Mouse (Mus musculus) hindbrain, embryonic 13.5 days (tissue): ENCODE data around the gene Elobl. TPM values are rescaled to one million over a fixed set of nuclear protein-coding genes. Genes with fewer than 3 reads are reported as not detected.

Source experiments
- ATAC-seq: fragments of 200-750 bp; cut with Nextera tagmentation; 2 replicates; pipeline ENCODE4 v1.8.0; 2017; ENCODE audit warnings: moderate TSS enrichment; ENCODE audit not compliant: low FRiP score
- H3K27ac ChIP-seq: fragments of 300-500 bp; sonication (generic); 2 replicates; pipeline ENCODE4 v1.5.1; 2015; ENCODE audit warnings: inconsistent platforms, mild to moderate bottlenecking, moderate library complexity
- H3K27me3 ChIP-seq: fragments of 300-500 bp; sonication (generic); 2 replicates; pipeline ENCODE4 v1.6.1; 2015; ENCODE audit warnings: mild to moderate bottlenecking, inconsistent platforms
- H3K36me3 ChIP-seq: fragments of 300-500 bp; sonication (generic); 2 replicates; pipeline ENCODE4 v1.6.1; 2015; ENCODE audit warnings: mild to moderate bottlenecking, inconsistent platforms
- H3K4me1 ChIP-seq: fragments of 300-500 bp; sonication (generic); replicated peaks from 2 replicates; pipeline ENCODE4 v1.6.1; 2015; ENCODE audit warnings: inconsistent platforms
- H3K4me2 ChIP-seq: fragments of 300-500 bp; sonication (generic); 2 replicates; pipeline ENCODE4 v1.6.1; 2015; ENCODE audit warnings: inconsistent platforms, mild to moderate bottlenecking, moderate library complexity
- H3K4me3 ChIP-seq: fragments of 300-500 bp; sonication (generic); 2 replicates; pipeline ENCODE4 v1.5.1; 2015; ENCODE audit warnings: mild to moderate bottlenecking, inconsistent platforms
- H3K9ac ChIP-seq: fragments of 300-500 bp; sonication (generic); 2 replicates; pipeline ENCODE4 v1.6.1; 2015; ENCODE audit warnings: mild to moderate bottlenecking, inconsistent platforms
- H3K9me3 ChIP-seq: fragments of 300-500 bp; sonication (generic); 2 replicates; pipeline ENCODE4 v1.6.1; 2016; ENCODE audit warnings: inconsistent platforms
- WGBS: fragments of 180-500 bp; shearing (Covaris S2); methylation state at CpG from one replicate; pipeline ENCODE4 v1.1.7; 2015; 5-methylcytosine and 5-hydroxymethylcytosine counted together
- polyA plus RNA-seq: library from polyadenylated mRNA; unstranded; fragments of >200 nt; fragmentation: Nextera tagmentation; extraction: Ambion mirVana; gene quantifications from 2 replicates; pipeline ENCODE4 v1.2.1, GENCODE M21; 2015

The Elobl gene
- polyA plus RNA-seq, 1 experiment from 2014 or later = not detected

GRCm38 (mm10) chr11:88981337-88981736 lies 14.6 kb upstream of the Elobl start:
- no peak overlapping the region for H3K9ac ChIP-seq
- no peak for ATAC-seq
- no peaks in the 10 kb centered on the region for H3K27me3 ChIP-seq
- no peak overlapping the region for H3K4me2 ChIP-seq
- 91% methylated on average over 8 of the region's 8 CpGs for WGBS
- H3K9me3 ChIP-seq = no peaks in the 10 kb centered on the region
- H3K4me1 ChIP-seq = peaks cover 5% of the 10 kb centered on the region; the same call in 1 of the 2 replicates
- H3K27ac ChIP-seq = no peak overlapping the region
- peaks cover 50% of the 10 kb centered on the region for H3K36me3 ChIP-seq
- no peak overlapping the region for H3K4me3 ChIP-seq

DNA sequence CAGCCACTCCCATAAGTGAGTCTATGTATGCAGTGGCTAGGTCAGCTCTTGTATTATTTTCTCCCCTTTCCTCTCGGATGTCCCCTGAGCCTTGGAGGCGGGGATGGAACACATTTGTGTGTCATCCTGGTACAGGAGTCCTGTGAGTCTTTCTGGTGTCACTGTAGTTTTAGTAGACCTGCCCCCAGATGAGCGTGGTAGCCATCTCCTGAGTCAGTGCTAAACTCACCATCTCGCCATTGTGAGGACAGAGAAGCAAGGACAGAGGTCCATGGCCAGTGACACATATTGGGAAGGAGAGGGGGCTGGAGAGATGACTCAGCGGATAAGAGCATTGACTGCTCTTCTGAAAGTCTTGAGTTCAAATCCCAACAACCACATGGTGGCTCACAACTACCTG lies 10.5 kb upstream of the Elobl start:
- H3K27ac ChIP-seq = no peak overlapping the region
- ATAC-seq = no peak
- no peaks in the 10 kb centered on the region for H3K9me3 ChIP-seq
- H3K4me2 ChIP-seq = no peak overlapping the region
- no peaks in the 10 kb centered on the region for H3K27me3 ChIP-seq
- peaks cover 12% of the 10 kb centered on the region for H3K36me3 ChIP-seq
- H3K4me1 ChIP-seq = peaks cover 15% of the 10 kb centered on the region
- no peak overlapping the region for H3K9ac ChIP-seq
- no peak overlapping the region for H3K4me3 ChIP-seq
- WGBS = 93% methylated on average over 5 of the region's 5 CpGs

GRCm38 (mm10) chr11:88976320-88976719 lies 9.6 kb upstream of the Elobl start:
- ATAC-seq = no peak
- Histone ChIP-seq H3K27ac (no peak overlapping the region), H3K9ac (no peak overlapping the region), H3K4me2 (no peak overlapping the region), H3K36me3 (peaks cover 3% of the 10 kb centered on the region; the same call in 1 of the 2 replicates), H3K9me3 (no peaks in the 10 kb centered on the region), H3K4me3 (no peak overlapping the region), H3K4me1 (peaks cover 15% of the 10 kb centered on the region), H3K27me3 (no peaks in the 10 kb centered on the region)
- WGBS = 92% methylated on average over 2 of the region's 2 CpGs

DNA sequence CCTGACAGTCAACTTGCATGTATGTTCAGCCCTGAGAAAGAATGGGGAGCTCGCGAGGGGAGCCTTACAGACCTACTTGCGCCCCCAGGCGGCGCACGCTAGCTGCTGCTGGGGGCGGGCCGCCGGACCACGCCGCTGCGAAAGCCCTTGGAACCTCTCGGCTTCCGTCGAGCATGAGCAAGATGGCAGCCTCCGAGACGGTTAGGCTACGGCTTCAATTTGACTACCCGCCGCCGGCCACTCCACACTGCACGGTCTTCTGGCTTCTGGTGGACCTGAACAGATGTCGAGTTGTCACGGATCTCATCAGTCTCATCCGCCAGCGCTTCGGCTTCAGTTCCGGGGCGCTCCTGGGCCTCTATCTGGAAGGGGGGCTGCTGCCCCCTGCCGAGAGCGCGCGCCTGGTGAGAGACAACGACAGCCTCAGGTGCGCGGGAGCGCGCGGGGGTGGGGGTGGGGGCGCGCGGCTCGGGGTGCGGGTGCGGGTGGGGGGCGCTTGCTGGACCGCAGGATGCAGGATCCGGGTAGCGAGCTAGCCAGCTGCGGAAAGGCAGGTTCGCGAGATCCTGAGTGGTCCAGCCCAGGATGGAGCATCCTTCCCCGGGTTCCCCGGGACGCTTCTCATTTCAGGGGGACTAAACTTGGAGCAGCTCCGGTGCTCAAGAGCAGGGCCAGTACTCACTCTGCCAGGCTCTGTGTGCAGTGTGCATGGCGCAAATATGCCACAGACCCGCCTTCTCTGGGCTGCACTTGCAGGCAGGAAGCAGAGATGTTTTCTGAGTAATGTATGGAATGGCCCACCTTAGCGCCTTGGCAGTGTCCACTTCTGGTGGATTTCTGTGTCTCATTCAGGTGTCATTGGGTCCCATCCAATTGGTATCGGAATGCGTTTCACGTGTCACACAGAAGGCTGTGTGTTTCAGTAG lies 7.3 kb upstream of the Elobl start:
- Histone ChIP-seq H3K9ac (peak overlapping the region; percentile 80), H3K27ac (peak overlapping the region; percentile 93), H3K9me3 (no peaks in the 10 kb centered on the region), H3K4me1 (peaks cover 15% of the 10 kb centered on the region), H3K4me2 (peak overlapping the region; percentile 67), H3K27me3 (peaks cover 3% of the 10 kb centered on the region; the same call in 1 of the 2 replicates), H3K36me3 (no peaks in the 10 kb centered on the region), H3K4me3 (peak overlapping the region; percentile 62)
- 1% methylated on average over 58 of the region's 62 CpGs for WGBS
- peak; percentile 90 for ATAC-seq

- no peak within 1 kb of the TSS for H3K4me3 ChIP-seq
- no peak within 1 kb of the TSS for H3K27ac ChIP-seq
- WGBS = 38% methylated on average over 2 of the region's 2 CpGs
- peaks cover 10% of the 10 kb centered on the region for H3K4me1 ChIP-seq
- H3K27me3 ChIP-seq = peaks cover 3% of the 10 kb centered on the region; the same call in 1 of the 2 replicates
- no peak for ATAC-seq
- no peak within 1 kb of the TSS for H3K4me2 ChIP-seq
- H3K9me3 ChIP-seq = no peaks in the 10 kb centered on the region
- no peak within 1 kb of the TSS for H3K9ac ChIP-seq
- H3K36me3 ChIP-seq = no peaks in the 10 kb centered on the region
These were observed 3.5 kb upstream of the Elobl start, which contains the start of gene Coil for GRCm38 (mm10) chr11:88970202-88970732. Gene Coil (plus strand): TSS chr11:88970252.

GRCm38 (mm10) chr11:88958851-88959250 lies 7.9 kb downstream of the Elobl start:
- no peaks in the 10 kb centered on the region for H3K36me3 ChIP-seq
- no peak overlapping the region for H3K4me2 ChIP-seq
- H3K4me3 ChIP-seq = no peak overlapping the region
- H3K27me3 ChIP-seq = no peaks in the 10 kb centered on the region
- H3K4me1 ChIP-seq = peaks cover 11% of the 10 kb centered on the region
- 82% methylated on average over 3 of the region's 3 CpGs for WGBS
- H3K9me3 ChIP-seq = no peaks in the 10 kb centered on the region
- ATAC-seq = no peak
- no peak overlapping the region for H3K9ac ChIP-seq
- no peak overlapping the region for H3K27ac ChIP-seq

DNA sequence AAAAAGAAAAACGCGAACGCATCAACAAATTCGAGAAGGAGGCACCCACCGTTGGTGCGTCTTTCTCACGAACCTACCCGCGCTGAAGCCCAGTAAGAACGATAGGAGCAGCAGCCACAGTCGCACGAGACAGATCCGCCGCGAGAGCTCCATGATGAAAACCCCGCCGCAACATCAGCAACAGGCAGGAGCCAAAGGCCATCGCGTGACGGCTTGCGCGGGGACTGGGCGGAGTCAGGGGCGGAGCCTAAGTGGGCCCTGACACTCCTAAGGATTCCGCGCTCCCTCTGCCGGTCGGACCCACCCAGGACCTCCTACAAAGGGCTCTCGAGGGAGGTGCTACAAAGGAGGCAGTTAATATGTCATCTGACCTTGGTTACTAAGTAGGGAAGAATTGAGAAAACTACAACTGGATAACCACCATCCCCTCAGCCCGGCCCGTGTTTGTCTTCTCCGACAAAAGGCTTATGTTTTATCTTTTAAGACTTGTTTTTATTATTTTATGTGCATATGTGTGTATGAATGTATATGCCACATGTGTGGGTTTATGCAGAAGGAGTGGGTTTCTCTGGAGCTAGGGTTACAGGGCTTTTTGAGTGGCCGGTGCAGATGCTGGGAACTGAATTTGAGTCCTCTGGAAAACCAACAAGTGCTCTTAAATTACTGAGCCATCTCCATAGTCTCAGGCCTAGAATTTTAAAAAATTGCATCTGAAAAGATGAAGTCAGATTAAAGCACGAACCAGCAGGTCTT lies 11.3 kb downstream of the Elobl start, which contains the start of gene Scpep1:
Scpep1 (minus strand) TSS at position 249 of the 753 bp plus-strand sequence.
- no peaks in the 10 kb centered on the region for H3K27me3 ChIP-seq
- peak within 1 kb of the TSS; percentile 61 for H3K4me2 ChIP-seq
- peaks cover 11% of the 10 kb centered on the region for H3K4me1 ChIP-seq
- peak within 1 kb of the TSS; percentile 68 for H3K9ac ChIP-seq
- 5% methylated on average over 34 of the region's 34 CpGs for WGBS
- peak; percentile 95 for ATAC-seq
- H3K36me3 ChIP-seq = 0 out of 2 replicates have a peak, but pooled peaks cover 2% of the 10 kb centered on the region
- H3K27ac ChIP-seq = peak within 1 kb of the TSS; percentile 58; the same call in 1 of the 2 replicates
- H3K4me3 ChIP-seq = peak within 1 kb of the TSS; percentile 52
- H3K9me3 ChIP-seq = no peaks in the 10 kb centered on the region

DNA sequence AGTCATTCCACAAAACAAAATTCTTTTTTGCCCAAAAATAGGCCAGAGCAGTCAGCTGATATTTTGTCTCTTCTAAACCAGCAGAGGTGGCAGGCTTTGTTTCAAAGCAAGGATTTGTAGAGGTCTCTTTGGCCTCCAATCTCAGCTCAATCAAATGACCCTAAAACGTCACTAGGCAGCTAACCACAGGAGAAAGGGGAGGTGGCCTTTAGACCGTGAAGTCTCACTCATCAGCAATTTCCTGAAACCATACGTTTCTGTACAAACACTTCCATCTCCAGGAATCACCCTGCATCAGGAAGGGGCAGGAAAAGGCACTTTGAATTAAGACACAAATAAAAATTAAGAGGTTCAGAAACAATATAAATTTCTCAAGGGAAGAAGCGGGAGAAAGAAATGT lies 11.9 kb downstream of the Elobl start:
- 0 out of 2 replicates have a peak, but pooled peaks have one; percentile 57 for ATAC-seq

DNA sequence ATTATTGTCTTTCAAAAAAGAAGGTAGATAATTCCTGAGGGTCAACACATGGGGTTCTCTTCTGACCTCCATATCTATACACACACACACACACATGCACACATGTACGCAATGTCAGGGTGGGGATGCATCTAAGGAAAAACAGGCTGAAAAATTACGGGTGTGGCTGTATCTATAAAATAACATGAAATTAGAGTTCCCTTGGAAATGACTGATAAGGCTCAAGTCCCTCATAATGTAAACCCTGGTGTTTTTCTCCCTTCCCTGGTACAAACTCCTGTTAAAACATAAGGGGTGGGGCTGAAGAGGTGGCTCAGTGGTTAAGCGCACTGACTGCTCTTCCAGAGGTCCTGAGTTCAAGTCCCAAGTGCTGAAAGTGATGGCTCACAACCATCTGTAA lies 13.1 kb downstream of the Elobl start:
- 93% methylated on average over 3 of the region's 3 CpGs for WGBS
- ATAC-seq = no peak
- Histone ChIP-seq H3K4me1 (peaks cover 11% of the 10 kb centered on the region), H3K36me3 (0 out of 2 replicates have a peak, but pooled peaks cover 5% of the 10 kb centered on the region), H3K27me3 (no peaks in the 10 kb centered on the region), H3K4me2 (no peak overlapping the region), H3K4me3 (no peak overlapping the region), H3K27ac (no peak overlapping the region), H3K9me3 (no peaks in the 10 kb centered on the region), H3K9ac (no peak overlapping the region)

More for the DNA sequence above, 11.9 kb downstream of the Elobl start:
- WGBS = 0% methylated on average over 4 of the region's 4 CpGs
- Histone ChIP-seq H3K9ac (peak overlapping the region; percentile 68), H3K4me2 (peak overlapping the region; percentile 61), H3K27ac (peak overlapping the region; percentile 45; the same call in 1 of the 2 replicates), H3K27me3 (no peaks in the 10 kb centered on the region), H3K4me1 (peaks cover 11% of the 10 kb centered on the region), H3K36me3 (0 out of 2 replicates have a peak, but pooled peaks cover 2% of the 10 kb centered on the region), H3K4me3 (peak overlapping the region; percentile 52), H3K9me3 (no peaks in the 10 kb centered on the region)

- no peak for ATAC-seq
- H3K4me2 ChIP-seq = no peak overlapping the region
- H3K36me3 ChIP-seq = 0 out of 2 replicates have a peak, but pooled peaks cover 5% of the 10 kb centered on the region
- no peak overlapping the region for H3K9ac ChIP-seq
- H3K9me3 ChIP-seq = no peaks in the 10 kb centered on the region
- H3K4me1 ChIP-seq = peaks cover 11% of the 10 kb centered on the region
- no peak overlapping the region for H3K4me3 ChIP-seq
- no peak overlapping the region for H3K27ac ChIP-seq
- 93% methylated on average over 5 of the region's 5 CpGs for WGBS
- H3K27me3 ChIP-seq = no peaks in the 10 kb centered on the region
These were observed 14.6 kb downstream of the Elobl start for GRCm38 (mm10) chr11:88952117-88952516.

DNA sequence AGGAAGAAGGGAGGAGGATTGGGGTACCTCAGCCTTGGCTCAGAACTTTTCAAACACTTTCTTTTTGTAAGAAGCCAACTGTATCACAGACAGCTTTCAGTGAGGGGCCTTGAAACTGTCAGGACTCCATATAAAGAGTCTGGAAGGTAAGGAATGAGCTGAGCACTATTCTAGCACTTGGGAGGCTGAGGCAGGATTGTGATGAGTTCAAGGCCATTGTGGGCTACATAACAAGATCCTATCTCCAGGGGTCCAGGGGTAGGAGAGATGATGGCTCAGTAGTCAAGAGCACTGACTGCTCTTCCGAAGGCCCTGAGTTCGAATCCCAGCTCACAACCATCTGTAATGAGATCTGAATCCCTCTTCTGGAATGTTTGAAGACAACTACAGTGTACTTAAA lies 15.2 kb downstream of the Elobl start:
- H3K4me1 ChIP-seq = peaks cover 11% of the 10 kb centered on the region
- H3K9me3 ChIP-seq = no peaks in the 10 kb centered on the region
- WGBS = 97% methylated on average over 2 of the region's 2 CpGs
- H3K4me3 ChIP-seq = no peak overlapping the region
- H3K9ac ChIP-seq = no peak overlapping the region
- no peak overlapping the region for H3K27ac ChIP-seq
- H3K36me3 ChIP-seq = 0 out of 2 replicates have a peak, but pooled peaks cover 5% of the 10 kb centered on the region
- ATAC-seq = no peak
- no peak overlapping the region for H3K4me2 ChIP-seq
- H3K27me3 ChIP-seq = no peaks in the 10 kb centered on the region
